Mouse (Mus musculus): Measurements from ENCODE around the gene 2410004B18Rik.
"Not testable (repeated sequence)": the region's sequence is repeated elsewhere in the genome, so short reads cannot be mapped to it uniquely, and the experiment has no call there.

The 2410004B18Rik gene

GRCm38 (mm10) chr3:145937505-145938404, at the start of gene 2410004B18Rik:
Gene 2410004B18Rik (plus strand): TSS chr3:145938014.
- peak; percentile 92 for DNase-seq (ENCODE audit: low read depth, low spot score)

GRCm38 (mm10) chr3:145890346-145891132, 47.3 kb upstream of the 2410004B18Rik start:
- DNase-seq (ENCODE audit: low read depth, low spot score), result no peak

- no peak for DNase-seq (ENCODE audit: low read depth, low spot score)
Measured at GRCm38 (mm10) chr3:145892451-145892850, 45.4 kb upstream of the 2410004B18Rik start.

GRCm38 (mm10) chr3:145894131-145894530, 43.7 kb upstream of the 2410004B18Rik start:
- no peak for DNase-seq (ENCODE audit: low read depth, low spot score)

GRCm38 (mm10) chr3:145897749-145898148, 40.1 kb upstream of the 2410004B18Rik start:
- DNase-seq (ENCODE audit: low read depth, low spot score), result no peak

GRCm38 (mm10) chr3:145899832-145900231, 38.0 kb upstream of the 2410004B18Rik start:
- no peak for DNase-seq (ENCODE audit: low read depth, low spot score)

GRCm38 (mm10) chr3:145903530-145903929, 34.3 kb upstream of the 2410004B18Rik start:
- no peak for DNase-seq (ENCODE audit: low read depth, low spot score)

GRCm38 (mm10) chr3:145904850-145905776, 32.7 kb upstream of the 2410004B18Rik start:
- DNase-seq (ENCODE audit: low read depth, low spot score), result peak; percentile 69

GRCm38 (mm10) chr3:145906582-145906981, 31.2 kb upstream of the 2410004B18Rik start:
- DNase-seq (ENCODE audit: low read depth, low spot score), result no peak

GRCm38 (mm10) chr3:145912512-145912911, 25.3 kb upstream of the 2410004B18Rik start:
- no peak for DNase-seq (ENCODE audit: low read depth, low spot score)

GRCm38 (mm10) chr3:145913263-145913662, 24.6 kb upstream of the 2410004B18Rik start:
- DNase-seq (ENCODE audit: low read depth, low spot score), result no peak

- DNase-seq (ENCODE audit: low read depth, low spot score), result not testable (repeated sequence)
Measured at GRCm38 (mm10) chr3:145913942-145914341, 23.9 kb upstream of the 2410004B18Rik start.

- DNase-seq (ENCODE audit: low read depth, low spot score), result no peak
Measured at GRCm38 (mm10) chr3:145916374-145916773, 21.4 kb upstream of the 2410004B18Rik start.

- no peak for DNase-seq (ENCODE audit: low read depth, low spot score)
Measured at GRCm38 (mm10) chr3:145916826-145917225, 21.0 kb upstream of the 2410004B18Rik start.

GRCm38 (mm10) chr3:145922019-145922854, 15.6 kb upstream of the 2410004B18Rik start, which contains the start of gene Bcl10:
Gene Bcl10 (plus strand): TSS chr3:145922804.
- peak; percentile 62 for DNase-seq (ENCODE audit: low read depth, low spot score)

GRCm38 (mm10) chr3:145922971-145923370, 14.8 kb upstream of the 2410004B18Rik start:
- peak; percentile 54 for DNase-seq (ENCODE audit: low read depth, low spot score)

- DNase-seq (ENCODE audit: low read depth, low spot score), result peak; percentile 100
Measured at GRCm38 (mm10) chr3:145923874-145924577, 13.8 kb upstream of the 2410004B18Rik start.

GRCm38 (mm10) chr3:145924649-145925337, 13.0 kb upstream of the 2410004B18Rik start:
- DNase-seq (ENCODE audit: low read depth, low spot score), result peak; percentile 82

GRCm38 (mm10) chr3:145925506-145925905, 12.3 kb upstream of the 2410004B18Rik start:
- no peak for DNase-seq (ENCODE audit: low read depth, low spot score)

All from A20 (cell line).